Mouse (Mus musculus): ENCODE data around the gene Gnai2. TPM values are rescaled to one million over a fixed set of nuclear protein-coding genes. Genes with fewer than 3 reads are reported as not detected.
"Not testable (repeated sequence)": the region's sequence is repeated elsewhere in the genome, so short reads cannot be mapped to it uniquely, and the experiment has no call there.

The Gnai2 gene
- polyA plus RNA-seq, 1 experiment from 2014 or later = 358 TPM

DNA sequence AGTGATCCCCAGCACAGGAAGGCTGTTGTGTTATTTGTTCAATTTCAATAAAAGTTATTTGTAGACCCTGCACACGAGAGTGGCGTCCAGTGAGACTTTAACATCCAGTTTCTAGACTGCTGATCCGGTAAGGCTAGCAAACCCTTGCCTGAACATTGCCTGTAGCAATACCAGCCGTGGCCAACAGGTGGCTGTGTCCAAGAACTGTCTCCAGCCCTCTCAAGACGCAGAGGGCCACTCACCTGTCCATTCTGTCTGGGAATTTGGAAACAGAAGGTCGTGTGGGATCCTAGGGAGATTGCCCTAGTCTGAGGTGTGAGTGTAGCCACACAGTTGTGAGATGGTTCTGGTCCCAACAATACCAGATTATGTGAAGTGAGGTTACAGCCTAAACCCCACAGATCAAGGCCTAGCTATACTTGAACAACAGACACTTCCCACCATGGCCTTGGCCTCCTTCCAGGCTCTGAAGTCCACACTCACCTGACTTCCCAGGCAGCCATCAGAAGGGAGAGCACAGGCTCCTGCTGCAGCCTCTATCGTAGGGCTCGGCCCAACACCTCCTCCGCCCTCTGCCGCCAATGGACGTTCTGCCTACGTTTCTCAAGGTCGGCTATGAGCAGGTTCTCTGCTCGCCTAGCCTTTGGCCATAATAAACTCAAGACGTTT lies 69.0 kb downstream of the Gnai2 start:
- no peak overlapping the region for H3K27ac ChIP-seq (replicated peaks; ENCODE audit: low read depth, low read length)
- H3K36me3 ChIP-seq (ENCODE audit: control insufficient read depth, insufficient read depth, low read length) = peaks cover 11% of the 10 kb centered on the region; the same call in 1 of the 2 replicates
- H3K27me3 ChIP-seq (ENCODE audit: control insufficient read depth, insufficient read depth, low read length) = no peaks in the 10 kb centered on the region
- H3K9me3 ChIP-seq (ENCODE audit: control insufficient read depth, low read length) = no peaks in the 10 kb centered on the region
- DNase-seq (ENCODE audit: low spot score) (peak; percentile 91), ATAC-seq (ENCODE audit: insufficient number of reproducible peaks, low FRiP score, low TSS enrichment, low read depth) (no peak)
- no peak overlapping the region for H3K9ac ChIP-seq (ENCODE audit: low read length)
- WGBS = 65% methylated on average over 15 of the region's 15 CpGs
- no peak overlapping the region for H3K4me3 ChIP-seq (ENCODE audit: low read depth, low read length)
- no peak overlapping the region for H3K4me2 ChIP-seq (ENCODE audit: low read depth, severe bottlenecking)
- H3K4me1 ChIP-seq (ENCODE audit: control insufficient read depth, insufficient read depth, low read length) = peaks cover 26% of the 10 kb centered on the region

- ATAC-seq (ENCODE audit: insufficient number of reproducible peaks, low FRiP score, low TSS enrichment, low read depth); H3K27ac ChIP-seq (replicated peaks; ENCODE audit: low read depth, low read length); H3K4me2 ChIP-seq (ENCODE audit: low read depth, severe bottlenecking); DNase-seq (ENCODE audit: low spot score); H3K9me3 ChIP-seq (ENCODE audit: control insufficient read depth, low read length); H3K4me3 ChIP-seq (ENCODE audit: low read depth, low read length); H3K36me3 ChIP-seq (ENCODE audit: control insufficient read depth, insufficient read depth, low read length); H3K27me3 ChIP-seq (ENCODE audit: control insufficient read depth, insufficient read depth, low read length); H3K9ac ChIP-seq (ENCODE audit: low read length): not testable (repeated sequence)
- 45% methylated on average over 5 of the region's 5 CpGs for WGBS
- peaks cover 22% of the 10 kb centered on the region for H3K4me1 ChIP-seq (ENCODE audit: control insufficient read depth, insufficient read depth, low read length)
Observed at GRCm38 (mm10) chr9:107565556-107565955, 69.6 kb downstream of the Gnai2 start.

Other genes starting within 250 kb of the Gnai2 start
- 0.12 and 0.26 TPM in 2 replicates for gene Cacna2d2, start 235.8 kb downstream of the Gnai2 start, polyA plus RNA-seq (2014; fragmentation: Nextera tagmentation; extraction: Ambion mirVana)
- gene Tmem115, start 101.4 kb downstream of the Gnai2 start, polyA plus RNA-seq (2014; fragmentation: Nextera tagmentation; extraction: Ambion mirVana) = 42.8 and 47.9 TPM in 2 replicates
- gene Cyb561d2, start 93.2 kb downstream of the Gnai2 start, polyA plus RNA-seq (2014; fragmentation: Nextera tagmentation; extraction: Ambion mirVana) = 13.1 and 14.1 TPM in 2 replicates
- gene Nprl2, start 93.1 kb downstream of the Gnai2 start, polyA plus RNA-seq (2014; fragmentation: Nextera tagmentation; extraction: Ambion mirVana) = 36.5 and 40.9 TPM in 2 replicates
- 0.79 and 0.95 TPM in 2 replicates for gene Zmynd10, start 88.1 kb downstream of the Gnai2 start, polyA plus RNA-seq (2014; fragmentation: Nextera tagmentation; extraction: Ambion mirVana)
- 46.7 and 49.3 TPM in 2 replicates for gene Rassf1, start 83.8 kb downstream of the Gnai2 start, polyA plus RNA-seq (2014; fragmentation: Nextera tagmentation; extraction: Ambion mirVana)
- 57.3 and 60.2 TPM in 2 replicates for gene Tusc2, start 72.1 kb downstream of the Gnai2 start, polyA plus RNA-seq (2014; fragmentation: Nextera tagmentation; extraction: Ambion mirVana)
- 143 and 155 TPM in 2 replicates for gene Hyal2, start 67.4 kb downstream of the Gnai2 start, polyA plus RNA-seq (2014; fragmentation: Nextera tagmentation; extraction: Ambion mirVana)
- gene Hyal1, start 58.4 kb downstream of the Gnai2 start, polyA plus RNA-seq (2014; fragmentation: Nextera tagmentation; extraction: Ambion mirVana) = 8.0 and 8.4 TPM in 2 replicates
- 14.3 and 16.7 TPM in 2 replicates for gene Naa80, start 56.5 kb downstream of the Gnai2 start, polyA plus RNA-seq (2014; fragmentation: Nextera tagmentation; extraction: Ambion mirVana)
- 0.54 and 0.57 TPM in 2 replicates for gene Hyal3, start 54.5 kb downstream of the Gnai2 start, polyA plus RNA-seq (2014; fragmentation: Nextera tagmentation; extraction: Ambion mirVana)
- 47.6 and 49.0 TPM in 2 replicates for gene Ifrd2, start 47.7 kb downstream of the Gnai2 start, polyA plus RNA-seq (2014; fragmentation: Nextera tagmentation; extraction: Ambion mirVana)
- 3.4 and 3.7 TPM in 2 replicates for gene Sema3b, start 26.1 kb downstream of the Gnai2 start, polyA plus RNA-seq (2014; fragmentation: Nextera tagmentation; extraction: Ambion mirVana)
- gene Slc38a3, start 34.2 kb upstream of the Gnai2 start, polyA plus RNA-seq (2014; fragmentation: Nextera tagmentation; extraction: Ambion mirVana) = 3.4 and 4.1 TPM in 2 replicates
- 1.7 and 1.8 TPM in 2 replicates for gene Gnat1, start 44.3 kb upstream of the Gnai2 start, polyA plus RNA-seq (2014; fragmentation: Nextera tagmentation; extraction: Ambion mirVana)
- 27.4 and 32.5 TPM in 2 replicates for gene Sema3f, start 75.1 kb upstream of the Gnai2 start, polyA plus RNA-seq (2014; fragmentation: Nextera tagmentation; extraction: Ambion mirVana)
- 179 and 195 TPM in 2 replicates for gene Rbm5, start 135.6 kb upstream of the Gnai2 start, polyA plus RNA-seq (2014; fragmentation: Nextera tagmentation; extraction: Ambion mirVana)
- gene Rbm6, start 237.9 kb upstream of the Gnai2 start, polyA plus RNA-seq (2014; fragmentation: Nextera tagmentation; extraction: Ambion mirVana) = 91.1 and 103 TPM in 2 replicates